Mouse (Mus musculus) heart, postnatal 4 days (tissue): ENCODE results near the gene Frmd8. TPM values are rescaled to one million over a fixed set of nuclear protein-coding genes. Genes with fewer than 3 reads are reported as not detected.
A peak's percentile ranks its signal among the peaks of the same experiment; 100 is the strongest.
"Not testable (repeated sequence)": the region's sequence is repeated elsewhere in the genome, so short reads cannot be mapped to it uniquely, and the experiment has no call there.

Experiments
- DNase-seq: peaks from one replicate; pipeline ENCODE4 v3.0.0; 2021
- total RNA-seq, 2 experiments: library from RNA; stranded (reverse); gene quantifications; 2 replicates each; pipeline ENCODE4 v1.2.3; 2021

Gene Frmd8
- total RNA-seq, 2 experiments from 2014 or later: 18.6 to 20.9 TPM

GRCm38 (mm10) chr19:5824043-5824825 lies 50.8 kb downstream of the Frmd8 start:
- DNase-seq: peak; percentile 70

- peak; percentile 62 for DNase-seq
Observed at GRCm38 (mm10) chr19:5823266-5823839, 51.7 kb downstream of the Frmd8 start.

- no peak for DNase-seq
Observed at GRCm38 (mm10) chr19:5822834-5823205, 52.3 kb downstream of the Frmd8 start.

- peak; percentile 75 for DNase-seq
Observed at GRCm38 (mm10) chr19:5822174-5822833, 52.8 kb downstream of the Frmd8 start.

- no peak for DNase-seq
Observed at GRCm38 (mm10) chr19:5821847-5822173, 53.3 kb downstream of the Frmd8 start.

- peak; percentile 83 for DNase-seq
Observed at GRCm38 (mm10) chr19:5819549-5819948, 55.5 kb downstream of the Frmd8 start.

- DNase-seq: no peak
Observed at GRCm38 (mm10) chr19:5818590-5818977, 56.5 kb downstream of the Frmd8 start.

- DNase-seq: peak; percentile 94
Observed at GRCm38 (mm10) chr19:5817703-5818589, 57.1 kb downstream of the Frmd8 start.

- DNase-seq: no peak
Observed at GRCm38 (mm10) chr19:5815928-5816327, 59.1 kb downstream of the Frmd8 start.

- no peak for DNase-seq
Observed at GRCm38 (mm10) chr19:5815010-5815409, 60.1 kb downstream of the Frmd8 start.

- DNase-seq: not testable (repeated sequence)
Observed at GRCm38 (mm10) chr19:5814048-5814447, 61.0 kb downstream of the Frmd8 start.

- DNase-seq: no peak
Observed at GRCm38 (mm10) chr19:5813567-5813966, 61.5 kb downstream of the Frmd8 start.

GRCm38 (mm10) chr19:5811771-5812504 lies 63.1 kb downstream of the Frmd8 start:
- peak; percentile 87 for DNase-seq

- no peak for DNase-seq
Observed at GRCm38 (mm10) chr19:5810840-5811563, 64.1 kb downstream of the Frmd8 start.

- DNase-seq: peak; percentile 69
Observed at GRCm38 (mm10) chr19:5810103-5810839, 64.8 kb downstream of the Frmd8 start.

- no peak for DNase-seq
Observed at GRCm38 (mm10) chr19:5809712-5810089, 65.4 kb downstream of the Frmd8 start.

- DNase-seq: no peak
Observed at GRCm38 (mm10) chr19:5808955-5809711, 65.9 kb downstream of the Frmd8 start.

GRCm38 (mm10) chr19:5807740-5808139 lies 67.3 kb downstream of the Frmd8 start:
- no peak for DNase-seq

GRCm38 (mm10) chr19:5806809-5807205 lies 68.3 kb downstream of the Frmd8 start:
- no peak for DNase-seq
